Mouse (Mus musculus) left cerebral cortex, postnatal 10 days (tissue): ENCODE measurements around the gene Ccdc62. TPM values are rescaled to one million over a fixed set of nuclear protein-coding genes. Genes with fewer than 3 reads are reported as not detected.

Experiments used
- DNase-seq, 2 experiments: peaks; one replicate each; pipeline ENCODE4 v3.0.0; 2021 to 2022; ENCODE audit warnings: low spot score in 2 of 2, mixed read lengths in 1 of 2; ENCODE audit errors: extremely low spot score in 1 of 2
- intact Hi-C: fragments of 180-260 bp; cut with DNase I; formaldehyde crosslinking; loops from one replicate; pipeline ENCODE4 v1.15.1; 2025
- total RNA-seq, 2 experiments: library from RNA; stranded (reverse); gene quantifications; 2 replicates each; pipeline ENCODE4 v1.2.3; 2021

Gene Ccdc62
- total RNA-seq: 1 to 10 TPM; 2.1 to 2.8 TPM

- intact Hi-C loops: no loop called here
- peak; percentile 88 to 97 for DNase-seq
Observed at GRCm38 (mm10) chr5:123930508-123930989, at the start of gene Ccdc62. Ccdc62 (plus strand) TSS chr5:123930679.

DNA sequence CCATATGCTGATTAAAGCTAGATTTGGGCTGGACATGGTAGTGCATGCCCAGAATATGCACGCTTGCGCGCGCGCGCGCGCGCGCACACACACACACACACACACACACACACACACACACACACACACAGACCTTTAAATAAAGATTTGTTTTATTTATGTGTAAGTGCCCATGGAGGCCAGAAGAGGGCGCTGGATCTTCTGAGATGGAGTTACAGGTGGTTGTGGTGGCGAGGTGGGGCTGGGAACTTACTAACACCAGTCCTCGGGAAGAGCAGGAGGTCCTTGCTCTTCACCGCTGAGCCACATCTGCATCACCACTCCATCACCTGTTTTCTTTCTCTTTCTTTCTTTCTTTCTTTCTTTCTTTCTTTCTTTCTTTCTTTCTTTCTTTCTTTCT, 49.7 kb upstream of the Ccdc62 start:
- intact Hi-C loops: no loop called here
- no peak for DNase-seq

DNA sequence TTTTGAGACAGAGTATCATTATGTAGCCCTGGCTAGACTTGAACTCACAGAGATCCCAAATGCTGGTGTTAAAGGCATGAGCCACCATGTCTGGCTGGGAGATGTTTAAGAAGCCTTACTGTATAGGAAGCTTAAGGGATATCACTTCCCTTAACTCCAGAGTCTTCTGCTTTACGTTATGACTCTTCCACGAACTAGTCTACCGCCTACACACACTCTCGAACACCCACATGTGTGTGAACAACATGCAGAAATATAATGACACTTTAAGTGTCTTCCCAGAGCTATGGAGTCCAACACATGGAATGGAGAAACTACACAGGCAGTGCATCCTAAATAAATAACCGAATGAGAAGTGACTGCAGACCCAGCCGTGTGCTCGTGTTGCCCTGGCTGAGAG, 46.6 kb upstream of the Ccdc62 start:
- intact Hi-C loops: no loop called here
- no peak for DNase-seq

DNA sequence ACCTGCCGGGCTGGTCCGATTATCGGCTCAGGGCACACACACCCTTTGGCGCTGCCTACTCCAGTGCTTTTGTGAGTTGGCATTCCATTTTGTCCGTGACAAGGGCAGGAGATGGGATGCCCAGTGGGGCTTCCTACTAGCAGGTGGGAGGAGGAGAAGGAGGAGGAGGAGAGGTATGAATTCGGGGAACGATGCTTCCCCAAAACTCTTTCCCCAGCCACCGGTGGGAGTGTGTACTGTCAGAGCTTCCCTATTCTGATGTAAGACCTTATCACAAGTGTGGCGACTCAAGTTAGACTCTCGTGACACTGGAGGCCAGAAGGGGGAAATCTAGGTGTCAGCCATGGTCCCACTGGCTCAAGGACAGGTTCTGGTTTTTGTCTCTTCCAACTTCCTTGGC, 46.1 kb upstream of the Ccdc62 start:
- intact Hi-C loops: no loop called here
- no peak for DNase-seq

DNA sequence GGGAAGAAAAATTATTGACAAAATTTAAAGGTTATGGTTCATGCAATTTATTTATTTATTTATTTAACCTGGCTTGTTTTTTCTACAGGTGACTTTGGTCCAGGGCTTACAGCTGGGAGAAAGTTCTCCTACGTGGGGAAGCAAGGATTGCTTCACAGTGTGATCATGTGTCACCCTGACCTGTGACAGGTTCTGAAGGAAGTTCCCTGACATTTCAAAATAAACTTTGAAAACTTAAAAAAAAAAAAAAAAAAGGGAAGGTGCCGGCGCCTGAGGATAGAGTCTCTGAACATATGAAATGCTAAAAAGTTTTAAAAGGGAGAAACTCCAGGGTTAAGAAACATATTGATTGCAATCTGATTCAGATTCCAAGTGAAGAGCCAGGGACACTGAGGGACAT, 44.1 kb upstream of the Ccdc62 start:
- intact Hi-C loops: loop anchor here (5.0 kb wide), 1 partner anchor 44 kb away; no protein-coding TSS in a partner anchor

GRCm38 (mm10) chr5:123890312-123890711, 40.2 kb upstream of the Ccdc62 start:
- DNase-seq: no peak
- intact Hi-C loops: no loop called here

More for the DNA sequence above, 44.1 kb upstream of the Ccdc62 start:
- no peak for DNase-seq

DNA sequence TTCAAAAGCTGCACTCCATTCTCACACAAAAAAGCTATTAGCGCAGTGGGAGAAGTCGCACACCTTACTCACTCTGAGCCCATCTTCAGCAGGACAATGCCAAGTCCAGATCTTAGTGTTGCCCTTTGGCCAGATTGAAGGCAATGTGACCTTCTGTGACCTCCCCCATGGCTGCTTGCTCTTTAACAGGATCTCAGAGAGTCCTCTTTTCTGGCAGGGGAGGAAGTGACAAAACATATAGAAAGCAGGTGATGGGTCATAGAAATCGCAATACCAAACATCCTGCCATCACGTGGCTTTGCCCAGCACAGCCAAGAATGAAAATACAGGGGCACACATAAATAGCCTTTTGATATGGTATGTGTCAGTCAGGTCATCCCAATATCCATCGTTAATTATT, 39.5 kb upstream of the Ccdc62 start:
- intact Hi-C loops: no loop called here

DNA sequence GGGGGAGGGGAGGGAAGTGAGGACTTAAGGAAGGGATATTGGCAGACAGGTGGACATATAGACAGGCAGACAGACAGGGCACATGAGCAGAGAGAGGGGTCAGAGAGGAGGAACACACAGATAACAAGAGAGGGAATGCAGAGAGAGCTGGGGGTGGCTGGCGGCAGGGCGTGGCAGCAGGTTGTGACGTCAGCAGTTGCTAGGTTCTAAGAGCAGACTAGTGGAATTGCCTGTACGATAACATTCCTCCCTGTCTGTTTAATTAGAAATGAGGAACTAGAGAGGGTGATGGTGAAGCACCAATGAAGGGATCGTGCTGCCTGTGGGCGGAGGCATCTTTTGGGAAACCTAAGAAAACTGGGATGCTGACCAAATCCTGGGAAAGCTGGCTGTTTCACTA, 38.8 kb upstream of the Ccdc62 start:
- intact Hi-C loops: no loop called here
- DNase-seq: no peak

More for the DNA sequence above, 39.5 kb upstream of the Ccdc62 start:
- no peak for DNase-seq

GRCm38 (mm10) chr5:123893520-123893919, 37.0 kb upstream of the Ccdc62 start:
- no peak for DNase-seq
- intact Hi-C loops: no loop called here

DNA sequence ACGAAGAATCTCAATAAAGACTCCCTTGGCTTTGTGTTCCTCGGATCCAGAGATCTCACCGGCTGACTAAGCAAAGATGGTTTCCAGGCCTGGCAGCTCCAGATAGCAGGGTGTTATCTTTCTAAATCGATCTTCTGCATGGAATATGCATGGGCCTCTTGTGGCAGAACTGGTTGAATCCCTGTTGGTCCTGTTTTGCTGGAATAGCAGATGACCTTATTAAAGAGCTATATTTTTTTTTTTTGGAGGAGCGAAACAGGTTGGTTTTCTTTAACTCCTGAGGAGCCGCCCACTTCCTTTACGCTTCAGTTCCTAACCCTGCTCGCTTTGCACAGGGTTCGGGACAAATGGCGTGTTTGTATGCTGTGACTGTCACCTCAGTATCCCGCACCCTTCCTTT, 34.1 kb upstream of the Ccdc62 start:
- DNase-seq: no peak
- intact Hi-C loops: no loop called here

GRCm38 (mm10) chr5:123897352-123897751, 33.1 kb upstream of the Ccdc62 start:
- intact Hi-C loops: no loop called here
- no peak for DNase-seq

- intact Hi-C loops: loop anchor here (5.0 kb wide), 1 partner anchor 277 kb away; no protein-coding TSS in a partner anchor
- no peak for DNase-seq
Observed at GRCm38 (mm10) chr5:123904059-123904672, 26.3 kb upstream of the Ccdc62 start.

GRCm38 (mm10) chr5:123906146-123906975, 24.1 kb upstream of the Ccdc62 start:
- DNase-seq: no peak
- intact Hi-C loops: loop anchor here (2.0 to 5.0 kb wide), 3 partner anchors 79 to 174 kb away; partner anchors contain the start of genes Kntc1 and Rsrc2

GRCm38 (mm10) chr5:123906976-123907630, 23.4 kb upstream of the Ccdc62 start, which contains the start of gene Denr:
Denr (plus strand) TSS chr5:123907175.
- intact Hi-C loops: loop anchor here (2.0 to 5.0 kb wide), 3 partner anchors 80 to 175 kb away; partner anchors contain the start of genes Kntc1 and Rsrc2
- peak; percentile 97 to 99 for DNase-seq

- intact Hi-C loops: loop anchor here (2.0 to 5.0 kb wide), 3 partner anchors 80 to 175 kb away; partner anchors contain the start of genes Kntc1 and Rsrc2
- DNase-seq: no peak
Observed at GRCm38 (mm10) chr5:123907631-123907977, 22.9 kb upstream of the Ccdc62 start.

DNA sequence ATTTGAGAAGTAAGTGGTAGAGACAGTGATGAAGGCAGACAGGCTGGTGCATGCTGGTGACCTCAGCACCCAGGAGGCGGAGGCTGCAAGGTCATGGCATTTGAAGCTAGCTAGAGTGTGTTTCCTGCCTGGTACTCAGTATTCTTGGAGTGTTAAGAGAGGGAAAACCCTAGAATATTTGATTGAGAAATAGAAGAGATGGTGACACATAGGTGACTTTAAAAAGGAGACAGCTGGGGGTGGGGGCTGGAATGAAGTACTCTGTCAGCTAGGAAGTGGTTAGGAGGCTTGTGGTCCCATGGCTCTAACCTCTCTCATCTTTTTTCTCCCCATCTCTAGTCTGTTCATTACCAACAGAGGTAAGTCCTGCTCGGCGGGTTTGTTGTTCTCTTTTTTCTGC, 15.6 kb upstream of the Ccdc62 start:
- intact Hi-C loops: no loop called here
- no peak for DNase-seq

- no peak for DNase-seq
- intact Hi-C loops: no loop called here
Observed at GRCm38 (mm10) chr5:123922112-123922511, 8.4 kb upstream of the Ccdc62 start.

DNA sequence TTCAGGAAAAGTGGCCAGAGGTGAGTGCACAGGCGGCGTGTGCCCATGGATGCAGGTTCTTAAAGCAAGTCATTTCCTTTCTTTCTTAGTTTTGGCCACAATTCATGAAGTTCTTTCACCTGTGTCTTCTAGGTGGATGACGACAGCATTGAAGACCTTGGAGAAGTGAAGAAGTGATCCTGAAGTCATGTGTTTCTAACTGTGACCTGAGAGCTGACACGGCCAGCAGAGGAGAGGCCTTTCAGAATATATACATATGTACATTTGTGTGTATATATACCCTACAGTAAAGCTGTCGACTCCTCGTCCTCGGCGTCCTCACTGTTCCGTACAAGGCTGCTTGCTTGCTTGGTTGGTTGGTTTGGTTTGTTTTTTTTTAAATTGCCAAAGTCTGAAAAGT, 3.4 kb upstream of the Ccdc62 start, which contains the start of gene Gm43518:
Gm43518 (plus strand) TSS at position 301 of the 400 bp plus-strand sequence.
- intact Hi-C loops: no loop called here
- no peak for DNase-seq

DNA sequence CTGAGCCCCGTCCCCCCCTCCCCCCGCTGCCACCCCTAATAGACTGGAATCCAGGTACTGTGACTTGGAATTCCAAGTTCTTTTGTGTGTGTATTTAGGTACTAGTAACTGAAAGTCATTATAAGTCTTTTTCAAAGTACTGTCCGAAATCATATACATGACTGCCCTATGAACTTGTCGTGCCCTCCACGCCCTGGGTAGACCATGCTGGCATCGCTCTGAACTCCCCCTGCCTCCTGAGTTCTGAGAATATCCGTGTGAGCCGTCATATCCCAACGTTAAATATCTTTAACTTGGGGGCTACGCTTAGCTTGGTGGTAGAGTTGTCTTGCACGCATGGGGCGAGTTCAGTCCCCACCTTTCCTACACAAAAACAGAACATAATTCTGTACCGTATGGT, 652 bp downstream of the Ccdc62 start:
- no peak for DNase-seq
- intact Hi-C loops: no loop called here
